Mouse (Mus musculus) liver, adult (tissue): Measurements from ENCODE around the gene Gm8439.

ENCODE experiments used
- GATA4 ChIP-seq: IDR thresholded peaks from 2 replicates; pipeline ENCODE4 v1.6.1; 2014; ENCODE audit warnings: mild to moderate bottlenecking, low read length; ENCODE audit not compliant: insufficient replicate concordance

Gm8439 gene

DNA sequence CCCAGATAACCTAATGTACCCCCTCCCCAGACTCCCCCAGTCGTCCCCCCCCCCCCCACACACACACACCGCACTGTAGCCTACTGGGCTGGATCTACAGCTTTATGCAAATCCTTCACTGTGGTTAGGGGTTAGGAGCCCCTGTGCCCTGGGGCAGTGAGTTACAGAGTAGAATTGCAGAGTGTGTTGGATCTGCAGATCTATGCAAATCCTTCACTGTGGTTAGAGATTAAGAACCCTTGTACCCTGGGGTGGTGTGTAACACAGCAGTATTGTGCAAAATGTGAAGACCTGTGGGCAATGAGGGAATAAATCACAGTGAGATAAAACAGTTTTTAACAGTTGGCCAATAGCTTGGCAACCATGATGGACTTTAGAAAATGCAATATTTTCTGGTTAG, 10.4 kb downstream of the Gm8439 start:
- TF ChIP-seq GATA4, result no peak

DNA sequence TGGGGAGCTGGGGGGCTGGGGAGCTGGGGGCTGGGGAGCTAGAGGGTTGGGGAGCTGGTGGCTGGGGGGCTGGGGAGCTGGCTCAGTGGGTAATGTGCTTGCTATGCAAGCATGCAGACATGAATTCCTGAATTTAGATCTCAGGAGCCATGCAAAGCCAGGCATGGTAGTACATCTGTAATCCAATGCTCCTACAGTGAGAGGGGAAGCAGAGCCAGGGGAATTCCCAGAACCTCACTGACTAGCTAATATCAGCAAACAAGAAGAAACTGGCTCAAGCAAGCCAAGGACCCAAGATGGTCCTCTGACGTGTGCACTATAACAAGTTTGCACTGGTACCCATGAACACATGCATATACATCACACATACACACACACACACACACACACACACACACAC, 13.2 kb downstream of the Gm8439 start:
- TF ChIP-seq GATA4, result no peak

DNA sequence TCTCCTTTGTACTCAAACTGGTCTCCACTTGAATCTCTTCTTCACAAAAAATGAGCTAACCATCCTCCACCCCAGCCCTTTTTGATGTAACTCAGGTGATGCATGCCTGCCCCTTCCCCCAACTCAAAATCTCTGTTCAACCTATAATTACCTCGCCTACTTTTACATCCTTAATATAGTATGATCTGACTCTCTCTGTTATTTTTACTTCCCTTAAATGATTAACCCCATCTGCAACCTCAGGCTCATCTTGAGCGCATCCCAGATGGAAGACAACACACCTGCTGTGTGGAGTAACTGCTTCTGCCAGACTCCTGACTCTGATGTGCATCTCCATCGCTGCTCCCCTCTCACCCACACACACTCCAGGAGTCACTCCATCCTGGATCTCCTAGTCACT, 14.1 kb downstream of the Gm8439 start:
- no peak for TF ChIP-seq GATA4

- TF ChIP-seq GATA4, result no peak
Observed at GRCm38 (mm10) chr4:120606941-120607340, 18.4 kb downstream of the Gm8439 start.

- no peak for TF ChIP-seq GATA4
Observed at GRCm38 (mm10) chr4:120611005-120611404, 22.5 kb downstream of the Gm8439 start.

- TF ChIP-seq GATA4, result no peak
Observed at GRCm38 (mm10) chr4:120612304-120613080, 23.9 kb downstream of the Gm8439 start.

GRCm38 (mm10) chr4:120613691-120614329, 25.3 kb downstream of the Gm8439 start:
- TF ChIP-seq GATA4, result no peak

- no peak for TF ChIP-seq GATA4
Observed at GRCm38 (mm10) chr4:120614644-120615043, 26.1 kb downstream of the Gm8439 start.

DNA sequence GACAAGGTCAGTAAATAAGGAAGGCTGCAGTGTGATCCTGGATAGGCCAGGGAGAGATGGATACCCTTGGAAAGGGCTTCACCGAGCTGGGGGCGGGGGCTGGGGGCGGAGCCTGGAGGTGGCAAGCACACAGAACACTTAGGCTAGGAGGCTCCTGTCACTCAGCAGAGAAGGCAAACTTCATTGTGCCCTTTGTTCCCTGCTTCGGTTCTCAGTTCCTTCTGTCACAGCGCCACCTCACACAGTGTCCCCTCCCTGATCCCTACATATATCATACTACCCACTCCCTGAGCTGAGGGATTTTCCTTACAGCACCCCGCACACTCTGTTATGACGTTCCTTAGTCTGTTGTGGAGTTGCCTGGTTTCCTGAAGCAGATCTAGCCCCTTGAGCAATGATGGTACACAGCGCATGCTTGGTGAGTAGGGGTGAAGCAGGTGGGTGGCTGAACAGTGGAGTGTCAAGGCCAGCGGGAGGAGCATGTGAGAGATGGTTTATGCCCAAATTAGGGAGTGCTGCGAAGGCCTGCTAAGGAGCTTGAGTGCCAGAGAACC, 27.1 kb downstream of the Gm8439 start:
- TF ChIP-seq GATA4, result no peak

GRCm38 (mm10) chr4:120616199-120617025, 27.9 kb downstream of the Gm8439 start:
- no peak for TF ChIP-seq GATA4

DNA sequence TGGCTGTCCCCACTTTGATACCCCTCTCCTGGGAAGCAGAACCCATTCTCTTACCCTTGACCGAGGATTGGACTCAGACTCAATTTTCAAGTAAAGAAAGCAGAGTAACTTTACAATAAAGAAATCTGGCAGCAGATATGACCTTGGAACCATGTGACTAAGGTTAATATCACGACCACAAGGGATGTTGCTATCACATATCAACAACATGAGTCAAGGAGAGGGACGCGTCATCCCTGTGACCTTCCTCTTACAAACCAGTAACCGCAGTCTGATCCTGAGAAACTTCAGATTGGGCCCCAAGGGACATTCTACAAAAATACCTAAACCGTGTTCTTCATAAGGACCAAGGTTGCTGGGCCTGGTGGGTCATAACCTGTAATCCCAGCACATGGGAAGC, 39.2 kb downstream of the Gm8439 start:
- no peak for TF ChIP-seq GATA4

DNA sequence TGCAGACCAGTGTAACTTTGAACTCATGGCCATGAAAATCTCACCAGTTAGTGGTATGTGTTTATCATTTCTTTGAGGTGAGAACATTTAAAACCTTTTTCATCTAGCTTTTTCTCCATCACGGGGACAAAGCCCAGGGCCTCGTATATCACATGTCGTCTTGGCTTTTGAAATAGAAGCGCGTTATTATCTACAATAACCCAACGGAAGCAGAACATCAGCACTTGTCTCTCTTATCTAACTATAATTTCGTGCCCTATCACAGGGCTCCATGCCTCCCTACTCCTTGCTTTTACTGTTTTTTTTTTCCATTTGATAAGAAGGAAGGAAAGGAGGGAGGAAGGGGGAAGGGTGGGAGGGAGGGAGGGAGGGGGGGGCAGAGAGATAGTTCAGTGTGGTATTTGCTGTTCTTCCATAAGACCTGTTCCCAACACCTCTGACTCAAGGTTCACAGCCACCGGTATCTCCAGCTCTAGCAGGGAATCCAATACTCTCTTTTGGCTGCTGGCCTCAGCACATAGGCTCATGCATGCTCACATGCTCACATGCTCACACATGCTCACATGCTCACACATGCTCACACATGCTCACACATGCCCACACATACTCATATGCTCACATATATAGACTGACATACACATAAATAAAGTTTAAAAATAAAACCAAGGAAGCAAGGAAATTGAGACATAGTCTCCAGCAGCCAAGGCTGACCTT, 41.8 kb downstream of the Gm8439 start:
- no peak for TF ChIP-seq GATA4

- no peak for TF ChIP-seq GATA4
Observed at GRCm38 (mm10) chr4:120631828-120632227, 43.3 kb downstream of the Gm8439 start.

GRCm38 (mm10) chr4:120635351-120635750, 46.8 kb downstream of the Gm8439 start:
- TF ChIP-seq GATA4, result no peak

- no peak for TF ChIP-seq GATA4
Observed at GRCm38 (mm10) chr4:120641946-120642345, 53.4 kb downstream of the Gm8439 start.
